Mouse (Mus musculus) megakaryocyte, embryonic 14.5 days (primary cell): ENCODE results near the gene Zmat5.

Experiments used
- FLI1 ChIP-seq: IDR thresholded peaks from 2 replicates; pipeline ENCODE4 v1.6.1; 2012; ENCODE audit warnings: low read length, inconsistent platforms, mixed read lengths
- GATA1 ChIP-seq: IDR thresholded peaks from 3 replicates; pipeline ENCODE4 v1.6.1; 2012; ENCODE audit warnings: mixed read lengths, low read length, inconsistent platforms, borderline replicate concordance

DNA sequence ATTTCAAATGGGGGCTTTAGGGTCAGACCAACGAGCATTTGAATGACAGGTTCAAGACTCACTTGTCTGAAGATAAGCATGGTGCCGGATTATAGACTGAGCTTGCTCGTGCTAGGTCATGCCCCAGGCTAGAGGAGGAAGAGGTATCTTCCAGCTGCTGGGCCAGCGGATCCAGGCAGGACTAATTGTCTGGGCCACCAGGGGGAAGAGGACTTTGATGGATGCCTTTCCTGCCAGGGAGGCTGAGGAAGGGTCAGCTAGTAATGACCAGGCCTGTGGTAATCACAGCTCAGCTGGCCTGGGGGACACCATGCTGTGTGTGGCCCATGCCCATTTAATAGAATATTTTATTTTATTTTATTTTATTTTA, 53.3 kb downstream of the Zmat5 start:
- TF ChIP-seq GATA1 = no peak
- TF ChIP-seq FLI1 = no peak
